Mouse (Mus musculus) cerebellum, postnatal 25 days (tissue): ENCODE measurements at regions not wholly inside any gene's neighbourhood (a gene's known extent, or its start where the extent isn't known, plus 50 kb on each side); places are given as distances from the start of the nearest gene placed in this dataset.

ENCODE experiments used
- DNase-seq, 2 experiments: peaks; one replicate each; pipeline ENCODE4 v3.0.0; 2021; ENCODE audit warnings: mixed read lengths in 2 of 2

DNA sequence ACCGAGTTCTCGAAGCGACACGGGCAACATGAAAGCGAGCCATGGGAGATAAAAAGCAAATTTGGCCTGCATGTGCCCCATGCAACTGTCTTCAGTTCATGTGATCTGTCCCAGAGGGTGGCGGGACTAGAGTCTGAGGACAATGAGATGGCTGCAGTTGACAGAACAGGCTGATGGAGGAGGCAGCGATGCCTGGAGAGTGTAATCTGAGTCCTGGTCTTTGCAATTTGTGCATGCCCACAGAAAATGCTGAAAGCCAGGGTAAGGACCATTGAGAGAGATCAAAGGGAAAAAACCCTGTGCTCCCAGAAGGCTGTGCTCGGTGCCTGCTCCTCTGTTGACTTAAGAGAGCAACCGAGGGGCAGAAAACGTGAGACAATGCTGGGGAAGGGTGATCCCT is 624.8 kb upstream of the BB014433 start:
- DNase-seq, result no peak

DNA sequence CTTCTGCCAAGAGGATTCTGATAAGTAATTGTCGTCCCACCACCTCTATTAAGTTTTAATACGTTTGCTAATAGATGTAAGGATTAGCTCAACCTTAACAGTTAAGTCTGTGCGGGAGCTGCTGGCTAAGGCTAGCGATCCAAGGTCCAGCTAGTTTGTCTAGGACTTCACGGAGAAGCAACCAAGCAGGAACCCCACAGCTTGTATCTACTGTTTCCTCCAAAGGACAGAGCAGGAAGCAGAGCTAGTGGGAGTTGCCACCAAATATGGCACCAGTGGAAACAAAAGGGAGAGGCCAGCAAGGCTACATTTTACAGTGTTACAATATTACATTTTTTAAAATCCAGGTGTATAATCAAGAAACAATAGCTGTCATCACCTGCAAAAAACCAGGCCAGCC is 624.4 kb upstream of the BB014433 start:
- DNase-seq, result no peak

DNA sequence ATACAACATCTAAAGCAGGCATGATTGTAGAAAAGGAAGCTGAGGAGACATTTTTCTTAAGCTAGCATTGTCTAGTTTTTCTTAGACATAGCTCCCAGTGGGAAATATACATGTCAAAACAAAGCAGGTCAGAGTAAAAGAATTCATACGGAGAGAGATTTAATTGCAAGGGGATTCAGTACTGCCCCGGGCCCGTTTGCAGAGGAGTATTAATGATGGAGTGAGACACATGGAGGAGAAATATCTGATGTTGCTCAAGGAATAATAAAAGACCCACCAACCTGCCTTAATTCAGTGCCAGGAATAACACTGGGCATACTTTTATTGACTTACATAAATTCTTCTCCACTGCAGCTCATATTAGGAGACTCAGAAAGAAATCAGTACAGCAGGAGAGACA is 623.6 kb upstream of the BB014433 start:
- no peak for DNase-seq

DNA sequence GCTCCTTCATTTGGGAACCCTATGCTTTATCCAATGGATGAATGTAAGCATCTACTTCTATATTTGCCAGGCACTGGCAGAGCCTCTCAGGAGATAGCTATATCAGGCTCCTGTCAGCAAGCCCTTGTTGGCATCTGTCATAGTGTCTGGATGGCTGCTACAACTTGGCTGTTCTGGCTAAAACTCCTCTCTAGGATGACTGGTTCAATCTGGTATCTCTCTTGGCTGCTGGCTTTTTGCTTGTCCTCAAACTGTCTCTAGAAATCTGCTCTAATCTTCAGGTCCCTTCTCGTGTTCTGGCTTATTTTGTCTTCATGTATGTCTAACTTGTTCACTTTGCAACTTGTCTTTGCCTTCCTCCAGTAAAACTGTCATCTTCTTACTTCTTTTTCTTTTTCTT is 614.7 kb upstream of the BB014433 start:
- no peak for DNase-seq

DNA sequence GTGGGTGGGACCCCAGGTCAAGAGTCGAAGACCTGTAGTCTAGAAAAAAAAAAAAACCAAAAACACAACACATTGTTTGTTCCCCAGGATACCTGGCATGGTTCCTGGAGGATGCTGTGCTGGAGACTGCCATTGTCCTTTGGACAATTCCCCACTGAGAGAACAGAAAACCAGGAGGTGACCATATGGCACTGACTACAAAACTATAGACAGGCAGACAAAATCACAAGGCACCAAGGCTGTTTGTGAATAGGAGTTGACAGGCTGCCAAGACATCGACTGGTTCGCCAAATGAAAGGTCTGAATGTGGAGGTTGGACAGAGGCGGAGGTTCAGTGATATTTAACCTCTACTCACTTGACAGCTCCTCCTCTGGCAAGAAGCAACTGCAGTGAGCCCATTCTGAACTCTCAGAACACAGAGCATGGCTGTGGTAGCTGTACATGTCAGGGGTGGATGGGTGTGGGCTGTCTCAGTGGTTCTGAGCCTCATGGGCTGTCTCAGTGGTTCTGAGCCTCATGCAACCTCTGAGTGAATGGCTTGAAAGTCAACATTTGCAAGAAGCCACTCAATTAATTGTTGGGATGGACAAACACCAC is 589.0 kb upstream of the BB014433 start:
- DNase-seq, result peak; percentile 71 to 77

DNA sequence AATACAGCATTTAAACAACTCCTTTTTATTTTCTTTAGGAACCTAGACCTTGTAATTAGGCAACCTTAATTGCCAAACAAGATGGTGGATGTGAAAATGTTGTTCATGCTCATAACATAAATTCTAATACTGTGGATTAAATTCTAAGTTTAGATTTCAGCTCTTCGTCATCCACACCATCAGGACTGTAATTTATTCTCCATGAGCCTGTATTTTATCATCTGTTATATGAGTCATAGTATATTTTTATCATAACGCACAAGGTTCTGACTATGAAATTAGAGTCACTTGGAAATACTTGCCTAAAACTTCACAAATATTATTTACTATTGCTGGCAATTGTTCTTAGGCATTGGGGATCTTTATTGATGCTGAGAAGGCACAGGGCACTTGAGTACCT is 582.7 kb upstream of the BB014433 start:
- no peak for DNase-seq

DNA sequence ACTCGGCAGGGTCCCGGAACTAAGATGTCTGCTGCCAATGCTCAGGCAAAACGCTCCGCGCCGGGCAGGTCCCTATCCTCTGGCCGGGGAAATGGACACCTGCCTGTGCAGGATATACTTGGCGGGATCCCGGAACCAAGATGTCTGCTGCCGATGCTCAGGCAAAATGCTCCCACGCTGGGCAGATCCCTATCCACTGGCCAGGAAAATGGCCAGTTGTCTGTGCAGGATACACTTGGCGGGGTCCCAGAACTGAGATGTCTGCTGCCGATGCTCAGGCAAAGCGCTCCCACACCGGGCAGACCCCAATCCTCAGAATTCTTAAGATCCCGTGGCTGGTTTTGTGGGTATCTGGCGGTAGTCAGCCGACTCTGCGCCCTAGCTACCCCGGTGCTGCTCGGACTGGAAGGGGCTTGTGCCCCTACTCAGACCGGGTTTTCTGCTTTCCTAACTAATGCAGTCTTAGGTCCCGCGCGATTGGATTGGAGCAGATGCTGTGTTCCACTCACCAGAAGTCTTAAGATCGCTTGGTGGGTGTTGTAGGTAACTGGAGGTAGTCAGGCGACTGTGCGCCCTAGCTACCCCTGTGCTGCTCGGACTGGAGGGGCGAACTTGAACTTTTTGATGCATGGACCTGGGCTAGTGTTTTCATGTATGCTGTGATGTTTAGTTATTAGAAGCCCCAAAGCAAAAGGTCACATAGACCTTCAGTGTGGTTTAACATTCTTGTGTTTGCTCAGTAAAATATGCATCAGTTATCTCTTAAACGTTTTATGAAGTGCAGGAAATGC is 577.9 kb upstream of the BB014433 start:
- peak in 1 of 2 experiments; percentile 59 for DNase-seq

DNA sequence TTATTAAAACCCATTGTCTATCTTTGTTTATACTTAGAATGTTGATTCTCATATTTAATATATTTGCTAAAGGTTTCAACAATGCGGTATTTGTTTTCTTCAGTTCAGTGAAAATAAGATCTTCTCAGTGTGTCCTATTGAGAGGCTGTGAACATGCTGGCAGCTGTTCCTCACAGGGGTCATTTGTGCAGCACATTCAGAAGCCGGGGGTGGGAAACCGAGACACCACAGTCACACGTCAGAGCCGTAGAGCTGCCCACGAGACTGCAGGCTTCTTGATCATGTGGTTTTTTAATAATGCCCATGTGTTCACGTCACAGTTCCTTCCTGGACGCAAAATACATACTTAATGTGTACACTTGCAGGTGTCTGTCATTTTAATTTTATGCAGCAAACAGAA is 564.3 kb upstream of the BB014433 start:
- DNase-seq, result no peak

DNA sequence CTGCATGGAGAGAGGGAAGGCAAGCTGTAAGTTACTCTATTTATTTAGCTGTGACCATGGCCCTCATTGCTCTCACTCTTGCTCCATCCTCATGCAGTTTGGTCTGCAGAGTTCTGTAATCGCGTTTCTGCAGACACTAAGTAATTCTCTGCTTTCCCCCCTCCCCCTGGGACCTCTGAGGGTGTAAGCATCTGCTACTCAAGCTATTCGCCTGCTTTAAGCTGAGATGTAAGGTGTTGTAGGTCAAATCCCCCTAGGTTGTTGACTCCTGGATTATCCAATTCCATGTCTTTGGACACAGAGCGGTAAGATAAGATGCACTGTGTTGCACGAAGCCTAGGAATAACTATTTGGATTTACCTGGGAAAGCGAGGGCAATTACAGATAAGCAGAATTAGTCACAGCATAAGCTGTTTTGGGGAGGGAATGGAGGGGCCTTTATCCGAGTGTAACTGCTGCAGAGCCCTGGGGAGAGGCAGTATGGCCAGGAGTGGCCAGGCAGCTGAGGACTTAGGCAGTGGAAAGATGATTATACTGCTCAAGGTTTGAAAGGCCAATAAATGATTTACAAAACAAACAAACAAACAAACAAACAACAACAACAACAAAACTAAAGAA is 561.8 kb upstream of the BB014433 start:
- DNase-seq, result no peak

DNA sequence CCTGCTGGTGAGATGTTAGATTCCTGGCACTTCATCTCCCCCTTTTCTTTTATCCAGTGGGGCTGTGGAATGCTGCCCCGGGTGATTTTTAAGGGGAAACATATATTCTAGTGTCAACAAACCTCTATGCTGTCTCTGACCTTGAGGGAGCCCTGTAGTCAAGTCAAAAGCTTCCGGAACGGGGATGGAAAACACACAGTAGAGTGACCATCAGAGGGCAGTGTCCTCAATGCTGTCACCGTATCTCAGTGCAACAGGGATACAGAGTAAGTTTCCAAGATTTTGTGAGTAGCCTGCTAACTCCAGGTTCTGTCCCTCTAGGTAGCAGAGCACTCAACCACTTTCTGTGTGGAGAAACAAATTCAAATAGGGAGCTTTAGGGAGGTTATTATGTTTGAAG is 555.7 kb upstream of the BB014433 start:
- peak; percentile 27 to 66 for DNase-seq

DNA sequence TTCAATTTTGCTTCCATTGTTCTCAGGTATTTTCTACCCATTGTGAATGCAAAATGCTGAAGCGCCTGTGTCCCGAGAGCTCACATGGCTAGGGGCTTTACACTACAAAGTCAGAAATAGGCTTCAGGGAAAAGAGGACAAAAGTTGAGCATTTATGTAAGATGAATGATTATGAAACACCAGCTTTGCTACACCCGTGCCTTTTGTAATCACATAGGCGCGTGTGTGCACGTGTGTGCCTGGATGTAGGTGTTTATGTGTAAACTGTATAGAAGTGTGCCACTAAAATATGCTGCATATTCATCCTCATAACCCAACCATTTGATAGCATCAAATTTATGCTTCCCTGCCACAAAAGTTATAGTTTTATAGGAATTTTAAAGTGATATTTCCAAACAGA is 547.2 kb upstream of the BB014433 start:
- no peak for DNase-seq

DNA sequence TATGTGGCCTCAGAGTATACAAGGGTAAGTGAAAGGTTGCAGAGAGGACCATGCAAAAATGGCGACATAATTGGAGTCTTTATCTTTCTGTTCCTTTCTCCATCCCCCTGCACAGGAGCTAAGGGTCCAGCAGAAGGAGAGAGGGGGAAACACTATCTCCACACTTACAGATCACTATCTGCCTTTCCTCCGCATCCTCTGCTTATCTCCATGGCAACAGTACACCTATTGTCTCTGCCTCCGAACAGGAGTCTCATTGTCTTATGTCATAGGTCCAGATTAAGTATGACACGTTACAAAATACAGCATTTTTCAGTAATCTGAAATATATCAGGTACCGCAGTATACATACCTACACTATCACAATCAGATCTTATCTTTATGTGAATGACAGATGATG is 537.9 kb upstream of the BB014433 start:
- no peak for DNase-seq

DNA sequence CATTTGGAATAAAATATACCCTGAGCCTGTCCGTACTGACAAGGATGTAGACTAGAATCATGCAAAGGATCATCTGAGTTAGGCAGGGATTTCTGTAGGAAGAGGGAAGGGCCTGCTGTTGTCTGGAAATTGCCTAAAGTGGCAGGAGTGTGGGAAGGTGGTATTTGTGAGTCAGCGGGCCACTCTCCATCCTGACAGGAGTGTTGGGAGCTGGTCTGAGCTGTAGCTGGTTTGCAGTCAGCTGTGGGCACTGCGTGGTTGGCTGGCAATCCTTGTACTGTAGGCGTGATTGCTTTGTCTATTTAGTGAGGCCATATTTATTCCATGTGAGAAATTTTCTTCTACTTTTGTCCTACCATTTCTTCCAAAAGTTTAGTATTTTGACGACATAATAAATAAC is 524.2 kb upstream of the BB014433 start:
- DNase-seq, result no peak

DNA sequence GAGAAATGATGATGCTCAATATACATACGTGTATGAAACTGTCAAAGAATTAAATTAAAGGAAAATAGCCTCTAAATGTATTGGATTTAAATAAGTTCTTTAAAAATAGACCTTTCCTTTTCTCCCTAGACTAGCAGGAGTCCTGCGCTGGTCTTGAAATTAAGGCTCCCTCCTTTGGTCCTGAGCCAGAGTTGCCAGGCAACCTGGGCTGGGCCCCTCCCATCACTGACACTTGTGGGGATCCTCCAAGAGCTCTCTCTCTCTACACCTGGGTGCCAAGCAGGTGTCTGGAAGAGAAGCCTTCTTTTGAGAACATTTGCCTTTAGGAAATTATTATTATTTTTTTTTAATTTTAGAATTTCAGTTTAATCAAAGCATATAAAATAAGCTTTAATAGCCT is 521.9 kb upstream of the BB014433 start:
- peak in 1 of 2 experiments; percentile 11 for DNase-seq

DNA sequence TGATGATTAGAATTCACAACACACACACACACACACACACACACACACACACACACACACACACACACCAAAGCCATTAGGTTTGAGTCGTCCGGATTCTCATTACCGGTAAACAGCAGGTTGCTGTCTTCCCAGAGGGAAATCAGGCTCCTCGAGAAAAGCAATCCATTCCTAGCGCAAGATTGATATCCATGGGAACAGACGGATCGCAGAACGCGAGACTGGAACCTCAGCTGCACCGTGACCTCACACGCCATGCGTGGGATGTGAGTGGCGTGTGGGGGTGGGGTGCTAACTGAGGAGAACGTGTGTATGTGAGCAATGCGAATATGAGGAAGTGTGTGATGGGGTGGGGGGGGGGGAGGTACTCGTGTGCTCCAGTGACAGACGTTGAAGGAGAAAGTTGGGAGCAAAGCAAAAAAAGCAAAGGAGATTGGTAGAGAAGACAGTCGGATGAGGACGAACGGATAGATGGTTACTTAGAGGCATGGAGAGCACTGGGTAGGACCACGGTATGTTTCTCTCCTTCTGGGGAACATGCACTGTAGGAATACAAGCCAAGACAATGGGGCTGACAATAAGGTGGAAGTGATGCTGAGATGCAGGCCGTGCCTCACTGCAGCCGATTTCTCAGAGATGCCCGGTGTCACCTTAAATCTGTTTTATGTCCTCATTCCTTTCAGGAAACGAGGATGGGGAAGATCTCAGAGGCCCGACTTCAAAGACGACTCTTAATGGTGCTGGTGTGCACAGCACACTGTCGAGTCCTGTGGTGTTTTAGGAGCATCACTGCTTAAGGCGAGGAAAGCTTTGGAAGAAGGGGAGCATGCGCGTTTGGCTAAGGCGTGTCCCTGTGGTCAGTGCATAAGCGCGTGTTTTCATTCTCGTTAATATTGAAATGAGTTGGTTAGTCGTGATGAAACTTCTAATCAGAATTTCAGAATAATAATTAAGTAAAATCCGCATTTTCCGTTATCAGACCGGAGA is 516.7 kb upstream of the BB014433 start:
- DNase-seq, result peak in 1 of 2 experiments; percentile 4

DNA sequence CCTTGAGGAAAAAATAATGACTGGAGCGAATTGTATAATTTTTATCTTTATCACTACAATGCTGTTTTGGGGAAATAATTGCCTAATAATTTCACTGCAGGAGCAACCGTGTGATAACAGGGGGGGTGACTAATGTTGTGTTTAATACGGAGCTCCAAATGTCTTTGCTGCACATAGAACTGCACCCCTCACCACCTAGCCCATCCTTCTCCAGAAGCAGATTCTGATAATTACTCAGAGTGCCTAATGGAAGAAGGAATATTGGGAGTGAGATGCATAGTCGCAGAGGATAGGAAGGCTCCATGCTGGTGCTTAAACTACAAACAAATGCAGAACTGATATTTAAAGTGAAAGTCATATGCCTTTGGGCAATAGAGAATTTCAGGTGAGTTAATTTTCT is 486.1 kb upstream of the BB014433 start:
- no peak for DNase-seq

DNA sequence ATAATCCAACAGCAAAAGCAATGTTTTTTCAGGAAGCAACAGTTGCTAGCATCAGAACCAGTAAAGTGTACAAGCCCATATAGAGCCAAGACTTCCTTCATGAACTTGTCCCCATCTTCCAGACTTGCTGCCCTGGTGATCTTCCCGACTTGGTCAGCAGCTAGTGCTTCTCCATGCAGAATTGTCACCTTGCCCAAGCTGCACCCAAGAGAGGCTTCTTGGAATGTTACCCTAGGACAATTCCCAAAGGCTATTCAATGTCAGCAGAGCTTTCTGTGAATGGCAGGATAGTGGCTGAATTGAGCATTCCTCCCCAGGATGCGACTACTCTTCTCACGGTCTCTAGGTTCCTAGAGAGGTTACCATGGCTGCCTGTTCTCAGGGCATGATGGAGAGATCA is 479.6 kb upstream of the BB014433 start:
- DNase-seq, result no peak

DNA sequence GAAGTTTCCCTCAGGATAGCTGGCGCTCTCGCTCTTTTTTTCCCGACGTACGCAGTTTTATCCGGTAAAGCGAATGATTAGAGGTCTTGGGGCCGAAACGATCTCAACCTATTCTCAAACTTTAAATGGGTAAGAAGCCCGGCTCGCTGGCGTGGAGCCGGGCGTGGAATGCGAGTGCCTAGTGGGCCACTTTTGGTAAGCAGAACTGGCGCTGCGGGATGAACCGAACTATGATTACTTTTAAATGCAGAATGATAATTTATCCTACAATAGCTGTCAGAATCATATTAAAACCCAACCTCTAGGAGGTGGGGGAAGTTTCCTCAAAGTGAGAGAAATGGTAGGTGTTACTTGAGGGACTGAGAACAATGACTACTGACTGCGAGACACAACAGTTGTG is 474.0 kb upstream of the BB014433 start:
- DNase-seq, result peak in 1 of 2 experiments; percentile 77

DNA sequence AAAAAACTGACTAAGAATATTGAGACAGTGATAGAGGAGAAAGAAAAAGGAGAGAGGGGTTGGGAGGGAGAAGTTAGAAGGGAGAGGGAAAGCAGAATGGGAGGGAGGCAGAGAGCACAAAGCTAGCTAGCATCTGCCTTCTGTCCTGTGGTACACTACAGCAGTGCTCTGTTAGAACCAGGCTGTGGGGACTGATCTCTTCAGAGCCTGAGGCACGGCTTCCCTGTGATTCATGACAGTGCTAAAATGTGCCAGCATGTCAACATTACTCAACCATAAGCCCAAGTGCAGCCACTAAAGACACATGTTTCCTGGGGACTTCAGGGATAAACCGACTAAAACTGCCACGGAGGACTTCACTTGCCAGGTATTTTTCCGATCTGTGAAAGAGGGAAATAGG is 455.1 kb upstream of the BB014433 start:
- DNase-seq, result no peak

DNA sequence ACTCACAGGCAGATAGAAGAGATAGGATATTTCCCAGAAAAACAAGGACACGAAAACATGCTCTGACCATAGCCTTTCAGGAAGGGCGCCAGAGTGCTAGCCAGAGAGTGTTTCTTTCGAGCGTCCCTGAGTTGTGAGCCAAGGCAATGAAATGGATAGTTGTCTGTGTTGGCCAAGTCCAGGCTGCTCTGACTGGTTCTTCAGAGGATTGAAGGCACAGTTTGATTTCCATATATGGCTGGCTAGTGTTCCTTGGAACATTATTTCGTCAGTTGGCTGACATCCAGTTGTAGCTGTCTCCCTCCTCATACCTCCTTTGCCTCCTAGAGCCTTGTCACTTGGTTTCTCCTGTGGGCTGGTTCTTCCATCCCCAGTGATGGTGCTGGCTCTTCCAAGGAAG is 451.7 kb upstream of the BB014433 start:
- DNase-seq, result no peak

DNA sequence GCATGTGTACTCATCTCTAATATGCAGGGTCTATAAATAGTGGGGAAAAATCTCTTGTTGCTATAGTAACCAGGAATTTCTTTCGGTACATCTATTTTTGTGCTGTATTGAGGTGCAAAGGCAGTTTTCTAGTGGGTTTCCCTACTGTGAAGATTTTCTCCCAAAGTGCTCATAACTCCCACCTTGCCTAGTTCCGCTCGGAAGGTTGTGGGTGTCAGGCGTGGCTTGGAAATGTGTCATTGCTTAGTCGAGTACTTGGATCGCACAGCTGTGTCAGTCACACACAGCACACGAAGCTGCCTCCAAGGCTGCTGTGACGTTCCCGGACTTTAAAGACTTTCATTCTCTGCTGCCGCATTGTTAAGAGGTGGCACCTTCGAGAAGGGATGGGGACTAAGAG is 450.4 kb upstream of the BB014433 start:
- no peak for DNase-seq

DNA sequence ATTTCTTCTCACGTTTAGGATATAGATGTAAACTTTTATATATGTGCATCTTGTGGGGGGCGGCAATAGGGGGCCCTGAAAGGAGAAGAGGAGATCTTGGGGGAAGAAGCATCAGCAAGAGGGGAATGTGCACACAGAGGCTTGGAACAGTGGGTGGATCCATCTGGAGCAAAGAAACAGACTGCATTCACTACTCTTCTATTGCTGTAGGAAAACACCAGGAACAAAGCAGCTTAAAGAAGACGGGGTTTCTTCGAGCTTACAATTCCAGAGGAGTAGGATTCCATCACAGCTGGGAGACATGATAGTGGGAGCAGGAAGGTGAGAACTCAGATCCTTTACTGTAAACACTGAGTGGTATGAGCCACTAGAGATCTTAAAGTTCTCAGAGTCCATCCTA is 444.9 kb upstream of the BB014433 start:
- no peak for DNase-seq

DNA sequence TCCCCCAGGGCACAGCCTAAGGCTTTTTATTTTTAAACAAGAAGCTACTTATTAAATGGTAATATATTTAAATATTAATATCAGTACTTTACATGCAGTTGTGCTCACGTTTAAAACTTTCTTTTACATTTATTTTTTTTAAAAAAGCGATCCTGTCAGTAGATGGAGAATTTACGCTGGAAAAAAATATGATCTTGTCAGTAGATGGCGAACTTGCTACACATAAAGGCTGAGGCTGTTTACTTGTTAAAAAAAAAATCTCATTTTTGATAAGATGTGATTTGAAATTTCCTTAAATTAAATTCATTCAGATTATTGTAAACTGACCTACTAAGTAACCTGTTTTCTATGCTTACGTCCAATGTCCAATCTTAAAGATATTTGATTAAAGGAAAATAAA is 441.7 kb upstream of the BB014433 start:
- DNase-seq, result no peak
